Mouse (Mus musculus): ENCODE data around the gene Adcy2.

GRCm38 (mm10) chr13:69036991-69037597 lies 37.8 kb upstream of the Adcy2 start:
- TF ChIP-seq CTCF (IDR thresholded peaks at IDR 0.05; ENCODE audit: low read depth) (no peak), EP300 (IDR thresholded peaks at IDR 0.05; ENCODE audit: low read depth) (no peak)

Measured in liver, embryonic 14.5 days (tissue).